Mouse (Mus musculus): Measurements from ENCODE around the gene Scly.

Gene Scly

GRCm38 (mm10) chr1:91297799-91298744 is at the start of gene Scly:
TSS of gene Scly (plus strand) at chr1:91298338.
- peak; percentile 91 for DNase-seq (ENCODE audit: low read depth, low spot score)

DNA sequence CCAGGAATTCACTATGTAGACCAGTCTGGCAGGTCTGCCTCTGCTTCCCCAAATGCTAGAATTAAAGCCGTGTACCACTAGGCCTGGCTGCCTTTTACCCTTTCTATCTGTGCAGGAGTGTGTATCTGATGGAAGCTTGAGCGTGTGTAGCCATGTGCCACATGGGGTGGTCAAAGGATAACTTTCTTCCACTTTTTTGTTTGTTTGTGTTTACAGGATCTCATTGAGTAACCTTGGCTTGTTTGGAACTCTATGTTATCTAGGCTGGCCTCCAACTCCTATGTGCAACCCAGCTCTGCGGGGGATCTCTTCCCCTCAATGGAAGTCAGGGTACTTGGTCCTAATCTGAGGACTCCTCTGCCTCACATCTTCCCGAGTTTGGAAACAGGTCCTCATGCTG is 49.2 kb upstream of the Scly start:
- DNase-seq (ENCODE audit: low read depth, low spot score) = no peak

GRCm38 (mm10) chr1:91249564-91250414 is 48.3 kb upstream of the Scly start, which contains the start of gene Ube2f:
TSS of gene Ube2f (plus strand) at chr1:91250304.
- DNase-seq (ENCODE audit: low read depth, low spot score) = peak; percentile 98

DNA sequence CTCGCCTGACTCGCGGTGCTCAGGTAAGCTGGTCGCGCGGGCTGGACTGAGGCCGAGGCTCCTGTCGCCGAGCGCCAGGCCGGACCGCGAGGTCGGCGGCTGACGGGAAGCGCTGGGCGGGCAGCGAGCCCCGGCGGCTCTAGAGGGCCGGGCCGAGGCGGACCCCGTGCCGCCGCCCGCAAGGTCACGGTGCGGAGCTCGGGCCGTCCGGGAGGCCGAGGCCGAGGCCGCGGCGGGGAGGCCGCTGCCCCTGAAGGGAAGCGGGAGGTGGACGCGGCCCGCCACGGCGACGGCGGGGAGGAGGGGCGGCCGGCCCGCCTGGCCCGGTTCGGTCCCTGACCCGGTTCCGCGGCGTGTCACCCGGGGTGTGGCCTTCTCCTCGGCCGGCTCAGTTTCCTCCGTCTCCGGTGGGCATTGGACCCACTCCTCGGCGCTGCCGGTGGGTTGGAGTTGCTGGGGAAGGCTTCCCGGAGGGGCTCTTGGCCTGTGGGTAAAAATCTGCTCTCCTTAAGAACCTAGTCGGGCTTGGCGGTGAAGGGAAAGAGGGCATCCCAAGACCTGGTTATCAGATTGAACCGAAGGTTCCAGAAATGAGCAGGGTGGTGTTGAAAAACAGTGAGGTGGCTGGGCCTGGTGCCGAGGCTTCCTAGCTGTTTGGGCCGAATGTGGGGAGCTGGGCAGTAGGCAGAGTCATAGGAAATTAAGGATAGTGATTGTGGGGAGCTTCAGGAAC is 47.6 kb upstream of the Scly start:
- DNase-seq (ENCODE audit: low read depth, low spot score) = peak; percentile 25

DNA sequence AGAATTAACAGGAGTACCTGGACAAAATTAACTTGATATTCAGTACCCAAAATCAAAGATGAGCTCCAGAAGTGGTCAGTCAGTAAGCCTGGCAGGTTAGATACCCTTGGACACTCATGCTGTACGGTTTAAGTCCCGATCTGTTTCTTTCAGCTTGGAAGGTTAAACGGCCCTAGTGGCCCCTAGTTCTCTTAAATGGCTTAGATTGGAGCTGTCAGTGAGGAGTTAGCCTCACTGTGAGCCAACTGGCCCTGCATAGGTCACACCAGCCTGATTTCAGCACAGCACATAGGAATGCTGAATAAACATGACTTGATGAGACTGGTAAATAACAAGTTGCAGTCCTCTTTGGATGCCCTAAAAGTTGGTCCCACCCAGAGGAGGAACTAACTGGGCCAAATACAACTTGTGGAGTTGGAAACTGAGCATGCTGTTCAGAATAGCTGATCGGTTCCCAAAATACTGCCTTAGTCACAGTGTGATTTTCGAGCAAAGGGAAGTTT is 46.9 kb upstream of the Scly start:
- peak; percentile 13 for DNase-seq (ENCODE audit: low read depth, low spot score)

GRCm38 (mm10) chr1:91251927-91252326 is 46.2 kb upstream of the Scly start:
- peak; percentile 30 for DNase-seq (ENCODE audit: low read depth, low spot score)

GRCm38 (mm10) chr1:91257918-91258317 is 40.2 kb upstream of the Scly start:
- no peak for DNase-seq (ENCODE audit: low read depth, low spot score)

- DNase-seq (ENCODE audit: low read depth, low spot score) = no peak
These were observed 38.3 kb upstream of the Scly start for GRCm38 (mm10) chr1:91259794-91260193.

DNA sequence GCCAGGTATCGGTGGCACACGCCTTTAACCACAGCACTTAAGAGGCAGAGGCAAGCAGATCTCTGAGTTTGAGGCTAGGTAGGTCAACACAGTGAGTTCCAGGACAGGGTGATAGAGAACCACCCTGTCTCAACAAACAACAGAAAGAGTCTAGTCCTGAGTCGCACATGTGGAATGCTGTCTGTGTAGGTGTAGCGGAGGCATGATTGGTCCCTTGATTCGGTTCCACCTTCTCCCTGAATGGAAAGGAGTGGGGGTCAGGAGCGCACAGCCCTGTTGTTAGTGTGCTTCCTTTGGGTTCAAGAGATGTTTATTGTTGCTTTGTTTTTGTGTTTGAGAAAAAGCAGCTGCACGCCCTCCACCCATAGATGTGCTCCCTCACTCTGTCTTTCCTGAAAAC is 35.6 kb upstream of the Scly start:
- DNase-seq (ENCODE audit: low read depth, low spot score) = no peak

DNA sequence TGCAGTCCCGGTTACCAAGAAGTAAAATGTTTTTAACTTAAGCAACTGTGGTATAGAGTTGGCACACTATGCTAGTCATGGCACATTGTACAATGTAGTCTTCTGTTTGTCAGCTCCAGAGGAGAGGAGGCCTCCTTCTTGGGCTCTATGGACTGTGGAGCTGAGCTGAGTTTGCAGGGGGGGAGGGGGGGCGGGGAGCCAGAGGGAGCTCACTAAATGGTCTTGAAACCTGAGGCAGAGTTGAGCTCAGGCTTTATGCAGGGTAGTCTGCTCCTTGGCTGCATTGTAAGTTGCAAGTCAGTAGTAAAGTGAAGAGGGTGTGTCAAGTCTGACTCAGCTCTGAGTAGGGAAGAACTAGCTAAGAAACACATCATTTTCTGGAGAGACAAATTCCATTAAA is 25.9 kb upstream of the Scly start:
- no peak for DNase-seq (ENCODE audit: low read depth, low spot score)

GRCm38 (mm10) chr1:91276581-91276980 is 21.6 kb upstream of the Scly start:
- DNase-seq (ENCODE audit: low read depth, low spot score) = no peak

- DNase-seq (ENCODE audit: low read depth, low spot score) = no peak
These were observed 20.7 kb upstream of the Scly start for GRCm38 (mm10) chr1:91277480-91277879.

- no peak for DNase-seq (ENCODE audit: low read depth, low spot score)
These were observed 19.6 kb upstream of the Scly start for GRCm38 (mm10) chr1:91278410-91279119.

DNA sequence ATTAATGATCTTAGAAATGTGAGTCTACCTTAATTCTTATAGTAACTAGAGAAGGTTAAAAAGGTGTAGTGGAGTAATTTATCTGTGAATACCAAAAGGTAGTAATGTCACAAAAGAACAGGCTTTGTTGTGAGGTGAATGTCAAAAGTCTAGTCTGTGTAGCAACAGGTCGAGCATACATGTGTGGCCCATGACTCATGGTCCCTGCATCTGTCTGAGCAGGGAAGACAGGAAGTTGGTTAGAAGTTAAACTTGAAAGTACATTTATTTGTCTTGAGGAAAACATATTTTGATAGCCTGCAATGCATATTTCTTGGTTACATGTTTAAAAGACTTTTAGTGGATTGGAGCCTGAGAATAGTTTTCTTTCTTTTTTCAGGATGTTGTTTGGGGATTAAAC is 19.0 kb upstream of the Scly start:
- no peak for DNase-seq (ENCODE audit: low read depth, low spot score)

DNA sequence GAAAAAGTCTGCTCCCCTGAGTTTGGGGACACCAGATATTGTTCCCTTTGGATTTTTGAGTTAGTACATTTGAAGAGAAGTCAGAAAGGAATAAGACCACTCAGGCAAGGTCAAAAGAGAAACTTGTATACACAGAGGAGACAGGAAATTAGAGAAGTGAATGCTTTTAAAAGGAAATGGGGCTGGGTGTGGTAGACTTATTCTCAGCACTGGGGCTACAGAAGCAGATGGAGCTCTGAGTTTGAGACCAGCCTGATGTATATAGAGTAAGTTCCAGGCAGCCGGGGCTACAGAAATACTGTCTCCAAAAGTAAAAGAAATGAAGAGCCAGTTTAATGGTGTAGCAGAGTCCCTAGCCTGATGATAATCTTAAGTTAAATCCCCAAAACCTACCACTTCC is 15.6 kb upstream of the Scly start:
- DNase-seq (ENCODE audit: low read depth, low spot score) = no peak

DNA sequence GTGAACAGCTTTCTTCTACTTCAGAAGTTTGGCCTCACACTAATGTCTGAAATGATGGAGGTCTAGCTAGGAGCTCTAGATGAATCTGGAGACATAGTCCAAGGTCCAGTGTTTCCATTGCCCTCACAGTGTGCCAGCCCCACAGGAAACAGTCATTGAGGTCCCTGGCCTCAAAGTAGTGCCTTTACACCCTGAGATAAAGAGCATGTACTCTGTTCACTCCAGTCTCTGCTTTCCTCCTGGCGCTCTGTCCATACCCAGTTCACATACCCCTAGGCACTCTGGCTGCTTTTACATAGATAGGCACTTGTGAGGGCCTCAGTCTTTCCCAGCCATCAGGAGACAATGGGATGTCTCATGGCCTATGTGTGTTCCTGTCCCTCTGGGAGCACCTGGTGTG is 8.8 kb upstream of the Scly start:
- DNase-seq (ENCODE audit: low read depth, low spot score) = no peak

DNA sequence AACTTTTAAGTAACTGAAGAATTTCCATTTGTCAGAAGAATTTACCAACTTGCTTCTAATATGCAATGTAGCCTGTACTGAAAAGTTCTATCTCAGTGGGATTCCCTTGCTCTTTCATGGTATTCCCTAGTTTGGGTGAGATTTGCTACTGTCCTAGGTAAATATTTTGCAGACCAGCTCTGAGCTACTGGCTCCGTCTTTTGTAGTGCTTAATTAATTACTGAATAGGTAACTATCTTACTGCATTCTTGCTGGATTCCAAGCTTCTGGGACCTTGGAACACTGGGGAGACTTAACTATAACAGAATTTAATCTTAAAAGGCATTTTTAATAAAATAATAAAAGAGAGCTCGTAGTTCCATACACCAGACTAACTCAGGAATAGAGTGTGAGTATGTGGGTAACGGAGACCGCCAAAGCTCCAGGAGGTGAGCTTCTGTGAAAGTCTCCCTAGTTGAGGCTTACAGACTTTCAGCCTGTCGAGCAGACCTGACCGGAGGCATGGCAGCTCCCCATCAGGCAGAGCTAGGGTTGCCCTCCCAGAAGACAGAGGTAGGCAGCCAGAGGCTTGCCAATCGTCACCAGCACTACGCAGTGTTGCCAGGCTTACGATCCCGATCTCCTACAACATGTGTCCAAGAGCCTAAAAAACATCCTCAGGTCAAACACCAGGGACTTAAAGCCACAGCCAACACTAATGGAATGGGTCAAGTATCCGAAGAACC is 5.9 kb upstream of the Scly start:
- DNase-seq (ENCODE audit: low read depth, low spot score) = no peak

DNA sequence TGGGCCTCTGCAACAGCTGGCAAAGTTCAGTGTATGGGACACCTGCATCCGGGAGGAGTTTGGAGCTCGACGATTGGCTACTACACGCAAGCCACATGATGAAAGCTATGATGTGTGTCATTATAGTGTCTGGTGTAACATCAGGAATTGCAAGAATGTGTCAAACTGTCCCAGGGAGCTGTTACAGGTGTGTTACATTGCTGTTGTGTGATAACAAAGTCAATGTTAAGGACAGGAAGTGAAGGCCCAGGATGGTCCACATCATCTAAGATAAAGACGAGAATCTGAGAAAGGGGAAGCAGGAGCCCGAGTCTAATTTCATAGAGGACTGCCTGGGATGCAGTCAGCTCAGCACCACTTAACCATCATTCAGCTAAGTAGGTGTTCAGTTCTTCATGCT is 2.6 kb upstream of the Scly start:
- DNase-seq (ENCODE audit: low read depth, low spot score) = no peak

GRCm38 (mm10) chr1:91299026-91299706 is 1.0 kb downstream of the Scly start:
- DNase-seq (ENCODE audit: low read depth, low spot score) = no peak
